Mouse (Mus musculus) ES-E14 (cell line): ENCODE data around the gene Nfib. TPM values are rescaled to one million over a fixed set of nuclear protein-coding genes. Genes with fewer than 3 reads are reported as not detected.

ENCODE experiments used
- DNase-seq: peaks from one replicate; pipeline ENCODE4 v3.0.0-alpha.2; 2013; ENCODE audit warnings: low read depth, low spot score
- H3K27ac ChIP-seq: 2 replicates; pipeline ENCODE4 v1.5.1; 2012; ENCODE audit warnings: low read depth, mild to moderate bottlenecking, low read length, moderate library complexity, mixed read lengths; ENCODE audit not compliant: poor library complexity, insufficient read depth, severe bottlenecking
- H3K36me3 ChIP-seq: 2 replicates; pipeline ENCODE4 v1.6.1; 2012; ENCODE audit warnings: mild to moderate bottlenecking, low read length, moderate library complexity, mixed read lengths; ENCODE audit not compliant: control insufficient read depth, poor library complexity, insufficient read depth, severe bottlenecking
- H3K4me1 ChIP-seq, 2 experiments: fragments of 150-350 bp in 1 of 2; sonication (generic) in 1 of 2; 2 replicates each; pipeline ENCODE4 v1.6.1; 2012; ENCODE audit warnings: low read length in 2 of 2, mild to moderate bottlenecking in 1 of 2, mixed read lengths in 1 of 2; ENCODE audit not compliant: control insufficient read depth in 2 of 2, insufficient read depth in 2 of 2, poor library complexity in 1 of 2
- H3K4me3 ChIP-seq, 2 experiments: fragments of 150-350 bp in 1 of 2; sonication (generic) in 1 of 2; 2 replicates each; pipeline ENCODE4 v1.5.1; 2012; ENCODE audit warnings: low read length in 2 of 2, low read depth in 1 of 2, mild to moderate bottlenecking in 1 of 2, mixed read lengths in 1 of 2; ENCODE audit not compliant: insufficient read depth in 1 of 2, poor library complexity in 1 of 2, severe bottlenecking in 1 of 2
- H3K9ac ChIP-seq: 2 replicates; pipeline ENCODE4 v1.6.1; 2012; ENCODE audit warnings: low read depth, mild to moderate bottlenecking, low read length, mixed read lengths; ENCODE audit not compliant: poor library complexity, insufficient read depth, severe bottlenecking
- H3K9me3 ChIP-seq: fragments of 150-350 bp; sonication (generic); 2 replicates; pipeline ENCODE4 v1.6.1; 2012; ENCODE audit warnings: low read depth, mild to moderate bottlenecking, low read length; ENCODE audit not compliant: control insufficient read depth, insufficient read depth
- CHD2 ChIP-seq: IDR thresholded peaks from 2 replicates; pipeline ENCODE4 v1.6.1; 2014; ENCODE audit warnings: mild to moderate bottlenecking, low read depth, low read length, inconsistent platforms
- HCFC1 ChIP-seq: IDR thresholded peaks from 2 replicates; pipeline ENCODE4 v1.6.1; 2012; ENCODE audit warnings: low read length, inconsistent platforms, borderline replicate concordance; ENCODE audit not compliant: insufficient read depth
- MAFK ChIP-seq: IDR thresholded peaks from 2 replicates; pipeline ENCODE4 v1.6.1; 2014; ENCODE audit warnings: mild to moderate bottlenecking, low read depth, low read length, inconsistent platforms; ENCODE audit not compliant: insufficient read depth
- ZC3H11A ChIP-seq: IDR thresholded peaks from 2 replicates; pipeline ENCODE4 v1.6.1; 2012; ENCODE audit warnings: low read depth, mild to moderate bottlenecking, inconsistent platforms, low read length, borderline replicate concordance
- ZNF384 ChIP-seq: IDR thresholded peaks from 2 replicates; pipeline ENCODE4 v1.6.1; 2012; ENCODE audit warnings: low read depth, low read length, inconsistent platforms
- in situ Hi-C, 2 experiments: fragments of 600-800 bp; cut with MboI; formaldehyde crosslinking; loops; one replicate each; pipeline ENCODE4 v1.15.1; 2025; ENCODE audit warnings: low sequenced_read_pairs in 2 of 2, inconsistent platforms in 1 of 2; ENCODE audit not compliant: unreplicated experiment in 2 of 2
- total RNA-seq: library from RNA; depleted of rRNA; stranded (reverse); fragments of 300-350 nt; gene quantifications from 2 replicates; pipeline ENCODE4 v1.2.3, GENCODE M21; 2012

Gene Nfib
- total RNA-seq, 1 experiment = 8.9 TPM

GRCm38 (mm10) chr4:82275996-82276395 is 429.6 kb downstream of the Nfib start:
- Histone ChIP-seq H3K27ac (no peak overlapping the region), H3K9me3 (no peaks in the 10 kb centered on the region), H3K36me3 (no peaks in the 10 kb centered on the region), H3K9ac (no peak overlapping the region), H3K4me3 (no peak overlapping the region), H3K4me1 (no peaks in the 10 kb centered on the region)
- in situ Hi-C loops = no loop called here
- no peak for DNase-seq
- TF ChIP-seq CHD2 (no peak), MAFK (no peak), ZC3H11A (no peak), ZNF384 (no peak), HCFC1 (no peak)

- Histone ChIP-seq H3K4me3 (no peak overlapping the region), H3K9me3 (no peaks in the 10 kb centered on the region), H3K36me3 (no peaks in the 10 kb centered on the region), H3K9ac (no peak overlapping the region), H3K27ac (no peak overlapping the region), H3K4me1 (no peaks in the 10 kb centered on the region; a peak in 1 of 4 replicates)
- in situ Hi-C loops = no loop called here
- DNase-seq = no peak
- TF ChIP-seq ZC3H11A = no peak
- no peak for TF ChIP-seq ZNF384
Measured at GRCm38 (mm10) chr4:82273049-82273754, 432.3 kb downstream of the Nfib start.

- Histone ChIP-seq H3K27ac (no peak overlapping the region), H3K4me3 (no peak overlapping the region), H3K9me3 (no peaks in the 10 kb centered on the region), H3K9ac (no peak overlapping the region), H3K36me3 (no peaks in the 10 kb centered on the region), H3K4me1 (no peaks in the 10 kb centered on the region; a peak in 1 of 4 replicates)
- in situ Hi-C loops = no loop called here
- DNase-seq = no peak
- TF ChIP-seq ZC3H11A (no peak), ZNF384 (no peak), MAFK (no peak), HCFC1 (no peak), CHD2 (no peak)
Measured at GRCm38 (mm10) chr4:82272099-82272498, 433.5 kb downstream of the Nfib start.

GRCm38 (mm10) chr4:82271547-82271946 is 434.0 kb downstream of the Nfib start:
- H3K4me1 ChIP-seq = no peaks in the 10 kb centered on the region; a peak in 1 of 4 replicates
- no peak overlapping the region for H3K9ac ChIP-seq
- no peak overlapping the region for H3K4me3 ChIP-seq
- DNase-seq = no peak
- TF ChIP-seq MAFK = no peak
- TF ChIP-seq ZC3H11A = no peak
- TF ChIP-seq ZNF384 = no peak
- no peaks in the 10 kb centered on the region for H3K36me3 ChIP-seq
- no peaks in the 10 kb centered on the region for H3K9me3 ChIP-seq
- no peak overlapping the region for H3K27ac ChIP-seq
- in situ Hi-C loops = no loop called here
